Mouse (Mus musculus) cerebral cortex, adult 2 months (tissue): ENCODE data around the gene Actr6.

Experiments
- WGBS: fragments of 180-500 bp; shearing (Covaris S2); methylation state at CpG from one replicate; pipeline ENCODE4 v1.1.7; 2018; 5-methylcytosine and 5-hydroxymethylcytosine counted together

Gene Actr6

DNA sequence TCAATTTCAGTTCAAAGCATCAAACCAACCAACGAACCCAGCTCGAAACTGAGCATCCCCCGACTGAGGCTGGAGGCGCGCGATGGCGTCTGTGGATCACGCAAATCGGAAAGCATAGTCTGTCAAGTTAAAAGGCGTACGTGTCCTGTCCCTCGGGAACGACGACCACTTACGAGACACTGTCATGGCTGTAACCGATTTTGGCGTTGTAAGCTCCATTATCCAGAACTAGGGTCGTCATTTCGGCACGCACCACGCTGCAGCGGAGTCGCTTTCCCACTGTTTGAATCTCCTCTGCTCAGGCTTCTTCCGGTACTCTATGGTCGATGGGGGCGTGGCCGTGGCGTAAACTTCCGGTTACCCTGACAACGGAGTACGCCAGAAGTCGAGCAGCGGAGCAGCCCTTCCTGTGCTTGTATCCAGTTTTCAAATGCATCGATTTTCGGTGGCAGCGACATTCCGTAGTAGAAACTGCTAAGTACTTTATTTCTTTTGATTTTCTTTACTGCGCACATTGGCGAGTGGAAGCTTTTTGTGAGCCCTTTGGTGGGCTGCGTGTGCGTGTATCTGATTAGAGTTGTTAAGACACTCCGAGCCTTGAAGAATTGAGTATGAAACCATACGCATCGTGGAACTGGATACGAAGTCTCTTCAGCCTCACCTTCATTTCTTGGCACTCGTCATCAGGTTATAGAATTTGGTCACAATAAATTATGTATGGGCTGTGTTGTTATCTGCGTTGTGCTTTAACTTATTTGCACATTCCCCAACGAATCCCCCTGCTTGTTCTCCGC lies at the start of gene Actr6:
Actr6 (minus strand) TSS at position 295 of the 794 bp plus-strand sequence.
- under 1% methylated on average over 49 of the region's 49 CpGs for WGBS

GRCm38 (mm10) chr10:89776029-89776428 lies 43.9 kb upstream of the Actr6 start:
- WGBS = 81% methylated on average over 6 of the region's 6 CpGs

DNA sequence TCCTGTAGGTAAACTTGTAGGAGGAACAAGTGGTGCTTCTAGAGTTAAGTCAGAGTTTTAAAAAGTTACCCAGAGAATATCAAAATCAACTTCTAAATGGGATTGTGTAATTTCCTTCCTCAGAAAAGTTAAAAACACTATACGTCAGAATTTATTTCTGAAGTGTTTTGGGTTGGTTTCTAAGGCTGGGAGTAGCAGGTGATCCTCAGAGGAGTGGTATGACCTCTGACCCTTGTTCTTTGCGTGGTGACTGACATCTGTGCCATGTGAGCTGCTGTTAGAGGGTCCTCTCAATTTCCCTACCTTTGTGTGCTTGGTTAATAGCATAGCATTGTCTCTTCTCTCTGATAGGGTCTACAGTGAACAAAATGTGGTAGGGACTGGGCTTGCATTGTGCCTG lies 39.8 kb upstream of the Actr6 start:
- WGBS = 57% methylated on average over 2 of the region's 2 CpGs

DNA sequence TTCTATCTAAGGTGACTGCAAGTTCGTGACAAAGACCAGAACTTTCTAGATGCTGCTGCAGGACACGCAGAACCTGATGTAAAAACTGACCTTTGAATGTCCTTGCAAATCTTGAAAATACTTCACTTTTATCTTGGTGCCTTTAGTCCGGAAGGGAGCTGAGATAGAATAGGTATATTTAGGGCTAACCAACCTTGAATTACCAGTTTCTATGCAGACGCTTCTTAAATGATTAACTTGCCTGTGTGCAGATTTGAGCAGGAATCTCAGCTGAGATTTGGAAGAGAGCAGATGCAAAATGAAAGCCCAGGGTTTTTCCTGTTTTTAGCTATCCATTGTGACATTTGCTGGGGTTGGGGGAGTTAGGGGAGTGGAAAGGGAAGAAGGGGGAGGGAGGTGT lies 37.0 kb upstream of the Actr6 start:
- 79% methylated on average over 4 of the region's 4 CpGs for WGBS

DNA sequence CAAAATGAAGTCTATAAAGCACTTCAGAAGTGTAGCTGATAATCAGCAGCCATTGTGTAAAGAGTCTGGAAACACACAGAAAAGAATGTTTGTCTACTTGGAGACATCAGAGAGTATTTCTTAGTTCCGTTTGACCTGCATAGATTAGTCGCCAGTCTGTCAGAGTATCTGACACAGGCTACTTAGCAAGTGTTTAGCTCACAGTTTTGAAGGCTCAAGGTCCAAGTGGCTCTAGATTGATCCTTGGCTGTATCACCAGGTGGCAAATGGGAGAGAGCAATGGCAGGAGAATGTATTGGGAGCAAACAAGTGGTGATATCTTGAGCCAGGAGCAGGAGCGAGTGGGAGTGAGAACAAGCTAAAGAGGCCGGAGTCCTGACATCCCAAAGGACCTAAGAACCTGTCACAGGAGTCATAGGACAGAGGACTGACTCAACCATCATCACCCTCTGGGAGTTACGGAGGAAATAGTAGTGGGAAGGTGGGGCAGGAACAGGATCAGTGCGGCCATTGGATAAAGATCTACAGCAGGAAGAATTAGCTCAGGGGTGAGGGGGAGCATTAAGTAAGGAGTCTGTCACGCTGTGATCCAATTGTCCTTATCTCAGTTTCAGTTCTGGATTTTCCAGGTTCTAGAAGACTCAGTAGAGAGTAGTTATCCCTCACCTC lies 36.4 kb upstream of the Actr6 start:
- WGBS = 84% methylated on average over 7 of the region's 7 CpGs

- WGBS = 81% methylated on average over 11 of the region's 11 CpGs
Observed at GRCm38 (mm10) chr10:89765790-89766714, 34.0 kb upstream of the Actr6 start.

DNA sequence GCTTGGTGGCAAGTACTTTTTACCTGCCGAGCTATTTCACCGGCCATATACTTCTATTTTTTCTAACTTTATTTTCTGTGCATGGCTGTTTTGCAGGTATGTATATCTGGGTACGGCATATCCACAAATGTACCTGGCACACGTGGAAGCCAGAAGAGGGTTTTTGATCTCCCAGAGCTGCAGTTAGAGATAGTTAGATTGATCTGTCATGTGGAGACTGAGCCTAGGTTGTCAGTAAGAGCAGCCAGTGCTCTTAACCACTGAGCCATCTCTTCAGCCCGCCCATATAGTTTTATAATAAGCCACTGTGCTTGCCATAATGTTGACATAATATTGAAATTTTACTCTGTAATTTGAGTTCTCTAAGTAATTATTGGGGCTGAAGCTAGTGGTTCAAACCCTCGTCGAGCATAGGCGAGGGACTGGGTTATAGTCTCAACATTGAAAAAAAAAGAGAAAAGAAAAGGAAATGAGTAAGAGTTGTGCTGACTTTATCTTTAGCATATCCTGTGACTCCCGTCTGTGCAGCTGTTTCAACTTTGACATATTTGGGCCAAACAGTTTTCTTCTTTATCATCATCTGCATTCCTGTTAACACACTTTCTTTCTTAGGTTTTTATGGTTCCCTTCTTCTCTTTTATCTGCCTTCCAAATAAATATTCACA lies 32.5 kb upstream of the Actr6 start:
- 77% methylated on average over 9 of the region's 9 CpGs for WGBS

- 74% methylated on average over 5 of the region's 5 CpGs for WGBS
Observed at GRCm38 (mm10) chr10:89760772-89761171, 28.7 kb upstream of the Actr6 start.

- 92% methylated on average over 4 of the region's 4 CpGs for whole genome bisulfite sequencing
Observed at GRCm38 (mm10) chr10:89755231-89755630, 23.1 kb upstream of the Actr6 start.

DNA sequence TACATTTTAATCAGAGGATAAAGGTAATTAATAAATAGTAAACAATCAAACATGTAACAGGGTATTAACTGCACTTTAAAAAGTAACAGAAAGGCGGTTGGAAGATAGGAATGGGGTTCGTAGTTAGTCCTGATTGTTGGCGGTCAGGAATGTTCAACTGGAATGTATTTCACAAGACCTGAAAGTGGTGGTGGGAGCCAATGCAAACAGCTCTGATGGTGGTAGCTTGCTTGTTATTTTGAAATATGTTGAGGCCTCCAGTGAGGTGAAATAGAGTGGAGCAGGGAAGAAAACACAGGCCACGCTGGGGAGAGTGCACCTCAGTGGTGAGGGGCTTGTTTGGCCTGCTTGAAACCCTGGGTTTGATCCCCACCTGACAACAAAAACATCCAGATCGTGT lies 19.0 kb upstream of the Actr6 start:
- WGBS = 85% methylated on average over 5 of the region's 5 CpGs

DNA sequence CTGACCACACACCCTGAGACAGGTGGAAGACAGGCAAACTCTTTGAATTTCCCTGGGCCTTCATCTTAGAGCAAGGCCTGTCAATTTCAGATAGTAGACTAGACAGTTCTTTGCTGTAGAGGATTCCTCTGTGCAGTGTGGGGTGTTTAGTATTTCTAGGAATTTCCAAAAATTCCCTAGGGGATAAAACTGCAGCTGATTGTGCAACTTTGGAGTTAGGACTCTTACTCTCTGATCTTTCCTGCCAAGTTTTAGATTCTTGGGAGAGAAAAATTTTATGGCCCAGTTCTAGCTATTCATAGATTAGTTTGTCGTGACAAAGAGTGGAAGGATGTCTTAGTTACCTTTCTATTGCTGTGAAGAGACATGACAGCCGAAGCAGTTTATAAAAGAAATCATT lies 16.5 kb upstream of the Actr6 start:
- WGBS = 75% methylated on average over 2 of the region's 2 CpGs

DNA sequence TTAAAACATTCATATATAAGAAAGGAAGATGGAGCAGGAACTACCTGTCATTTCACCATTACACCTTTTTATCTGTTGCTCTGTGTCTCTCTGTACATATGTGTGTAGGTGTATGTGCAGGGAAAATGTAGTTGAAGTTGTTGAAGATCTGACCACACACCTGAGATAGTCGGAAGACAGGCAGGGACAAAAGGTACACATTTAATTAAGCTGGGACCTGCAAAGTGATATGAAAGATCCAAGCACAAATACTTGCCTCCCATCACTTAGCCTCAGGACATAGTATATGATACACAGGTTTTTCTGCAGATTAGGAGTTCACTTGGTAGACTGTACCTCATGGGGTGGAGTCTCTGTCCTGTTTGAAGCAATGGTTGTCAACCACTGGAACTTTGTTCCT lies 15.8 kb upstream of the Actr6 start:
- 93% methylated on average over 1 of the region's 1 CpGs for WGBS

- WGBS = 75% methylated on average over 8 of the region's 8 CpGs
Observed at GRCm38 (mm10) chr10:89747221-89747905, 15.3 kb upstream of the Actr6 start.

DNA sequence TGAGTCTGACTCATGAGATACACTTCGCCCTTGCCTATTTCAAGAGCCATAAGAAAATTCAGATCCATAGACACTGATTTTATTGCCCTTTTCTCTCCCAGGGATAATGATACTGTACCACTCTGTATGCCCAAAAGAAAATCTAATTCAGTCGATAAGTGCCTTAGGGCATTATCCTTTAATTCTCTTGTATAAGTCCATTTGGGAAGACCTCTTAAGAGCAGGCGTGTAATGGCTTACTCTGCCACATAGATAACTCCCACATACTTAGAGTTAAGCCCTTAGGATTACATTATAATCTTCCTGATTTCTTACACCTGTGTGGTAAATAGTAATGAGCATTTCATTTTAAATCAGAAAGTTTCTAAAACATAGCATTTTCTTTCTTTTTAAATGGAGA lies 14.5 kb upstream of the Actr6 start:
- 63% methylated on average over 3 of the region's 3 CpGs for WGBS

DNA sequence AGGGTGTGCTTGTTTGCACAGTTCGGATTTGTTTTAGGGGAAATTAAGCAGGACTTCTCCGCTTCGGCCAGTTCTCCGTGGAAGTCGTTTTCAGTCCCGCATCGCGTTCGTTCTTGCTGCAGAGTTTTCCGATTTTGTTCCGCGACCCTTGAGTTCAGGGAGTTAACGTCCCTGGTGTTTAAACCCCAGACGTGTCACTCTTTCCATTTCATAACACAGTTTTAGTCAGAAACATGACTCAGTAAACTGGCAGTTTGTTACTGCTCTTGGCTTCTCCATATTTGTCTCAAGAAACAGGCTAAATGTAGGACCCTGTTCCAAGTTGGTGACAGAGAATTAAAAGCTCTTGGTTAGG lies 13.5 kb upstream of the Actr6 start:
- WGBS = under 1% methylated on average over 14 of the region's 14 CpGs

DNA sequence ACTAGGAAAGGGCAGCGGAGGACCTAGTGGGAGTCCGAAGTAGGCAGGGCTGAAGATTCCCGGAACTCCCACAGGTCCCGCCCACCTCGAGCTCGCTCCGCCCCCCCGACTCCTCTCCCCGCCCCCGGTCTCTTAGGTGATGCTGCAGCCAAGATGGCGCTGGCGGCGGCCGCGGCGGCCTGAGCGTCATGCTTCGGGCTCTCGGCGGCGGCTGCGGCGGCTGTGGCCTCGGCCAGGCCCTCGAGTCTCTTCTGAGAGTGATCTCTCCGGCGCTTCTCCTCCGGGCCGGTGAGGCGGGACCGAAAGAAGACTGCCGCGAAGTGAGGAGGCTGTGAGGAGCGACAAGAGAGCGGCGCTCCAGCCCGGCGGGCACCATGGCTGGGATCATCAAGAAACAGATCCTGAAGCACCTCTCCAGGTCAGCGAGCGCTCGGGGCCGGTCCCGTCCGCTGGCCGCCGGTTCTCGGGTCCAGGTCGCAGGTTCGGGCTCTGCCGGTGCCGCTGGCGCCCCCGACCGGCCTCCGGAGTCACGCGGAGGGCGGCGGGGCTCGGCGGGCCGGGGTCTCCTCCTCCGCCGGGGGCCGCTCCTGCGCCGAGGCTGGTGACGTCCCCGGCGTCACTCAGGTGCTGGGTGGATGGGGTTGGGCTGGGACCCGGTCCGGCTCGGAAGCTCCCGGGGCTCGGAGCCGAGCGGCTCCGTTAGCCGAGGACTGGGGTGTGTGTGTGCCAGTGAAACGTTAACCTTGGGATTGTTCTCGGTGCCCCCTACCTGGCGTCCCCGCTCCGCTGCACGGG lies 13.0 kb upstream of the Actr6 start, which contains the start of gene Uhrf1bp1l:
Uhrf1bp1l (plus strand) TSS at position 121 of the 795 bp plus-strand sequence.
- WGBS = under 1% methylated on average over 84 of the region's 85 CpGs

DNA sequence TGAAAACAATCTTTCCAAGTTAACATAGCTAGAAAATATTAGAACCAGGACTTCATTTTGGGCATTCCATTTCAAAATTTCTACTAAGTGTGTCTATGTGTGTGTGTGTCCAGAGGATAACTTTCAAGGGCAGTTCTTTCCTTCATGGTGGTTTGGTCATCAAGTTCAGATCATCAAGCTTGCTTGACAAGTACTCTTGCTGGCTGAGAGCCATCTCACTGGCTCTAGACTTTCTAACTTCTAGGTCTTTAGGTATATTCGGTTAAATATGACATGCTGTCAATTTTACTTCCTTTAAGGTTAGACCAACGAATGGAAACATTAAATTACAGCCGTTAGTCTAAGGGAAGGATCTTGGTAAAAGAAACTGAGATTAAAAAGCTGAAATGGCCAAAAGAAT lies 12.2 kb upstream of the Actr6 start:
- 13% methylated on average over 3 of the region's 3 CpGs for WGBS

- WGBS = 98% methylated on average over 4 of the region's 4 CpGs
Observed at GRCm38 (mm10) chr10:89743266-89743665, 11.2 kb upstream of the Actr6 start.

DNA sequence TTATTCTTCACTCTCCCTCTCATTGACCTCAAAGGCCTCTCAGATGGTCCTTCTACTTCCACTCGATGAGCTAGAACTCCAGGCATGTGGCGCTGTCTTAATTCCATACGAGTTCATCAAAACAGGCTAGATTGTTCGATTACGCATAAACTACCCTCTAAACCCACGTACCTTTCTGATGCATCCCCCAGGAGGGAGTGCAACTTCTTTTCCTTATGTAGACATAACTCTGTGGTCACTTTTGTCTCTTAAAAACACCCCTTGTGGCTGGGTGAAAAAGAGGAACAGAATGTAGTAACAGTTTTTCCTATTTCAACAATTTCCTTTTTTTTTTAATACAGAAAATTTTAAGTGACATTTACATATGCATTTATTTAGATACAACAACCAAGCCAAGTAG lies 8.9 kb upstream of the Actr6 start:
- WGBS = 82% methylated on average over 6 of the region's 6 CpGs

- WGBS = 42% methylated on average over 7 of the region's 7 CpGs
Observed at GRCm38 (mm10) chr10:89739703-89740102, 7.6 kb upstream of the Actr6 start.
